17 mouse cellular contexts compared by ENCODE assay signal in genomic region chr3:69393991-69394390, GRCm38 (mm10).
DNase-seq lines count a peak whose midpoint lies in the region; ATAC-seq and TF ChIP-seq lines count a peak whose summit lies in the region.
"Had no signal": no experiment of that assay in that cellular context is flagged by ENCODE, and none has a peak within 500 bp of the region (broad histone marks: within the 10 kb centered on the region; RNA-seq: fewer than 3 reads in every experiment).

No protein-coding gene starts in this region.

- no peak overlapping the region for H3K4me2 ChIP-seq in kidney, embryonic 14.5 days (replicated peaks; ENCODE audit: low read depth, low read length)
- H3K4me2 ChIP-seq: forebrain, embryonic 13.5 days; liver, embryonic 12.5 days; neural tube, embryonic 15.5 days had no signal

- peak overlapping the region; percentile 50; the same call in 1 of the 2 replicates for H3K27ac ChIP-seq in gastrocnemius, adult 2 months
- no peak overlapping the region for H3K27ac ChIP-seq in kidney, embryonic 14.5 days (ENCODE audit: low read depth, low read length)
- H3K27ac ChIP-seq: forebrain, embryonic 13.5 days; hindbrain, embryonic 10.5 days; liver, embryonic 12.5 days; midbrain, embryonic 10.5 days; neural tube, embryonic 15.5 days had no signal

- H3K4me1 ChIP-seq in kidney, embryonic 14.5 days (ENCODE audit: control insufficient read depth, insufficient read depth, low read length): no peaks in the 10 kb centered on the region
- H3K4me1 ChIP-seq: forebrain, embryonic 13.5 days; liver, embryonic 12.5 days; midbrain, embryonic 10.5 days had no signal

- H3K9me3 ChIP-seq in kidney, embryonic 14.5 days (ENCODE audit: control insufficient read depth, low read length): no peaks in the 10 kb centered on the region
- H3K9me3 ChIP-seq: forebrain, embryonic 13.5 days; liver, embryonic 12.5 days; midbrain, embryonic 10.5 days; neural tube, embryonic 15.5 days had no signal

- intact Hi-C loops in gastrocnemius, adult 2 months (cut with DNase I): no loop called here
- intact Hi-C loops in heart, postnatal 36 days (cut with DNase I): no loop called here

- no peaks in the 10 kb centered on the region for H3K27me3 ChIP-seq in kidney, embryonic 14.5 days (ENCODE audit: control insufficient read depth, insufficient read depth, low read length)
- H3K27me3 ChIP-seq: forebrain, embryonic 13.5 days; liver, embryonic 12.5 days; neural tube, embryonic 15.5 days had no signal

- no peak for DNase-seq in gastrocnemius, adult 2 months
- DNase-seq in gastrocnemius, adult 18-20 months (ENCODE audit: low spot score): no peak
- DNase-seq in kidney, postnatal 4 days: no peak
- peak; percentile 12 to 32 for DNase-seq in heart, adult 9 months (ENCODE audit: low spot score in 2 of 2)
- DNase-seq in heart, postnatal 36 days: peak; percentile 5 to 14
- no peak for DNase-seq in urinary bladder, adult 2 months (ENCODE audit: low spot score)
- DNase-seq: gastrocnemius, postnatal 10 days; lung, adult 18-20 months; lung, postnatal 10 days; thymus, adult 2 months had no signal

- H3K9ac ChIP-seq in kidney, embryonic 14.5 days (ENCODE audit: low read depth, low read length): no peak overlapping the region
- H3K9ac ChIP-seq: forebrain, embryonic 13.5 days; liver, embryonic 12.5 days; neural tube, embryonic 15.5 days had no signal

- WGBS in kidney, embryonic 14.5 days: 49% methylated on average over 3 of the region's 3 CpGs

- ATAC-seq in kidney, embryonic 14.5 days (ENCODE audit: low FRiP score, low TSS enrichment): 0 out of 2 replicates have a peak, but pooled peaks have one; percentile 9
- ATAC-seq: forebrain, embryonic 13.5 days; intestine, postnatal 0 days; liver, embryonic 12.5 days had no signal

- H3K36me3 ChIP-seq in kidney, embryonic 14.5 days (ENCODE audit: control insufficient read depth, insufficient read depth, low read length): no peaks in the 10 kb centered on the region
- H3K36me3 ChIP-seq: liver, embryonic 12.5 days; neural tube, embryonic 15.5 days had no signal

- TF ChIP-seq CTCF in gastrocnemius, adult 2 months (IDR thresholded peaks at IDR 0.05): no peak

- no peak overlapping the region for H3K4me3 ChIP-seq in gastrocnemius, adult 2 months
- no peak overlapping the region for H3K4me3 ChIP-seq in kidney, embryonic 14.5 days (ENCODE audit: low read length)
- H3K4me3 ChIP-seq: forebrain, embryonic 13.5 days; hindbrain, embryonic 10.5 days; liver, embryonic 12.5 days; midbrain, embryonic 10.5 days; neural tube, embryonic 15.5 days had no signal

Comparison
In these comparisons a context has a peak if more than half of its experiments do, and no peak if none do; other contexts are left out.
1. DNase-seq: peak in heart, adult 9 months (2 of 2) and heart, postnatal 36 days (2 of 2); none in gastrocnemius, adult 2 months (single experiment), gastrocnemius, adult 18-20 months (single experiment), kidney, postnatal 4 days (0 of 2) and urinary bladder, adult 2 months (single experiment).